Mouse (Mus musculus): Measurements from ENCODE around the gene Tex52.

The Tex52 gene

DNA sequence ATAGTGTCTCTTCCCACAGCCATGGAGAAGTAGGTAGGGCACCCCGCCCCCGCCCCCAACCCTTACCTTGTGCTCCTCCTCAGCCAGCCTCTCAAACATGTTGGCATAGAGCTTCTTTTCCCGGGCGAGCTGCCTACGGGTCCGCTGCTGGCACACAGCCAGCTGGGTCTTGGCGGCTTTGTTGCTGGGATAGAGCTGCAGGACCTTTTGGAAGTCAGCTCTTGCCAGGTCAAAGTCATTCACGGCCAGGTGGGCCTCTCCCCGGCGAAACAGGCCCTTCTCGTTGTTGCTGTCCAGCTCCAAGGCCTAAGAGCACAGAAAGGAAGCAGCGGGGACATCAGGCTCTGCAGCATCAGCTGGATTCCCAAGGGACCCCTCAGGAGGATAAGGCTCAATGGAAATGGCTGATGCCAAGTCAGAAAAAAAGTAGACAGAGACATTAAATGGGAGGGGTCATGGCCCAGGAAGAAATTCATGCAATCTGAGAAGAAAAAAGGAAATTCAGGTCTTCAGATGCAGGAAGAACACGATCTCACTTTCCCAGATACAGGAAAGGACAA lies 57.2 kb downstream of the Tex52 start:
- peak; percentile 85 to 91 for DNase-seq

DNA sequence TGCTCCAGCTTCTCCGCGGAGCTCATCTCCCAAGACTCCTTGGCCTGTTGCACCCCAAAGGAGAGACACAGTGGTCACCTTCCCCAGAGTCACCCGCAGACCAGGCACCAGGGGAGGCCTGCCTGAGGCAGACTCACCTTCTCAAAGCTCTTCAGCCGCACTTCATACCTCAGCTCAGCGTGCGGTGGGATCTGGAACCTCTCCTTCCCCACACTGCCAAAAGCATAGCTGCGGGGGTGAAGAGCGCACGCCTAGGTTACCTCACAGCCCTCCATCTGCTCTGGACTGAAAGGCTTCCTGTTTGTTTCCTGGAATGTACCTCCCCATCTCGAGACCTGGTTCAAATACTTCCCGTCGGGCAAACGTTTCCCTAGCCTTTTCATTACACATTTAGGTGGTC lies 58.3 kb downstream of the Tex52 start:
- peak; percentile 69 to 75 for DNase-seq
